Mouse (Mus musculus): Measurements from ENCODE around the gene Surf4. TPM values are rescaled to one million over a fixed set of nuclear protein-coding genes. Genes with fewer than 3 reads are reported as not detected.

Gene Surf4
- total RNA-seq, 2 experiments from 2014 or later: 77.9 to 83.1 TPM

GRCm38 (mm10) chr2:26932473-26933303 is 1.0 kb downstream of the Surf4 start:
- no peak for DNase-seq

- DNase-seq: peak; percentile 51 to 71
Observed at GRCm38 (mm10) chr2:26930390-26930789, 3.3 kb downstream of the Surf4 start.

- DNase-seq: peak in 1 of 2 experiments; percentile 29
Observed at GRCm38 (mm10) chr2:26927745-26928476, 5.8 kb downstream of the Surf4 start.

- DNase-seq: peak in 1 of 2 experiments; percentile 27
Observed at GRCm38 (mm10) chr2:26921784-26922183, 11.9 kb downstream of the Surf4 start.

- DNase-seq: no peak
Observed at GRCm38 (mm10) chr2:26920190-26920855, 13.4 kb downstream of the Surf4 start.

GRCm38 (mm10) chr2:26919684-26920083 is 14.0 kb downstream of the Surf4 start:
- no peak for DNase-seq

- no peak for DNase-seq
Observed at GRCm38 (mm10) chr2:26916738-26917137, 17.0 kb downstream of the Surf4 start.

GRCm38 (mm10) chr2:26915927-26916728 is 17.6 kb downstream of the Surf4 start, which contains the start of the genes Surf2 and Surf1:
Surf2 (plus strand) TSS chr2:26916367.
Surf1 (minus strand) TSS chr2:26916530.
- DNase-seq: peak; percentile 87 to 88

- no peak for DNase-seq
Observed at GRCm38 (mm10) chr2:26914148-26914941, 19.4 kb downstream of the Surf4 start.

- no peak for DNase-seq
Observed at GRCm38 (mm10) chr2:26913416-26914147, 20.1 kb downstream of the Surf4 start.

- DNase-seq: no peak
Observed at GRCm38 (mm10) chr2:26912253-26912770, 21.4 kb downstream of the Surf4 start.

GRCm38 (mm10) chr2:26910994-26911765 is 22.5 kb downstream of the Surf4 start:
- no peak for DNase-seq

- DNase-seq: peak; percentile 99 to 100
Observed at GRCm38 (mm10) chr2:26910124-26910993, 23.4 kb downstream of the Surf4 start, which contains the start of the genes Med22 and Rpl7a. Med22 (minus strand) TSS chr2:26910677. Rpl7a (plus strand) TSS chr2:26910764.

- no peak for DNase-seq
Observed at GRCm38 (mm10) chr2:26909387-26909784, 24.3 kb downstream of the Surf4 start.

- no peak for DNase-seq
Observed at GRCm38 (mm10) chr2:26908710-26909386, 24.9 kb downstream of the Surf4 start.

- peak in 1 of 2 experiments; percentile 49 for DNase-seq
Observed at GRCm38 (mm10) chr2:26907109-26907508, 26.6 kb downstream of the Surf4 start.

GRCm38 (mm10) chr2:26906431-26906830 is 27.3 kb downstream of the Surf4 start:
- DNase-seq: no peak

Data from heart, adult 18-20 months (tissue).